Mouse (Mus musculus) E14TG2a.4 (cell line): ENCODE results near the gene Rpl10a.

ENCODE experiments used
- CTCF ChIP-seq: conservative IDR thresholded peaks from 2 replicates; pipeline ENCODE4 v1.5.1; 2014; ENCODE audit warnings: low read length
- NANOG ChIP-seq: IDR thresholded peaks from 2 replicates; pipeline ENCODE4 v1.6.1; 2014; ENCODE audit warnings: borderline replicate concordance, low read length, mixed read lengths

DNA sequence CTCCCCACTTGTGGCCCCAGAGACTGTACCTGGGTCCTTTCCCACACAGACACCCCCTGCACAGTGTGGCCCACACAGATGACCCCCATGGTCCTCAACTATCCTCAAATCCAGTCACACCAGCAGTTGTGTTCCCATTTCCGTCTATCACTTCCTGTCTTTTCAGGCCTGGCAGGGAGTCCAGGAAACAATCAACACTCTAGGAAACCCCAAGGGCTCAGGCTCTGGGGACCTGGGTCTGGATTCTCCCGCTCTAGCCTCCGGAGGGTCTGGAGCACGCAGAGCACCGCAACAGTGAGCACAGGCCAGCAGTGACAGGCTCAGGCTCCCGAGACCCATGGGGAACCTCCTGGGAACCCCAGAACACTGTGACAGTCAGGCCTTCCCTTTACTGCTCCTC is 19.9 kb downstream of the Rpl10a start:
- TF ChIP-seq CTCF (no peak), NANOG (no peak)
